Mouse (Mus musculus) layer of hippocampus, adult 8-10 months (tissue): ENCODE results near the gene Ceacam2. TPM values are rescaled to one million over a fixed set of nuclear protein-coding genes. Genes with fewer than 3 reads are reported as not detected.
"Not testable (repeated sequence)": the region's sequence is repeated elsewhere in the genome, so short reads cannot be mapped to it uniquely, and the experiment has no call there.

ENCODE experiments used
- DNase-seq, 2 experiments: peaks; one replicate each; pipeline ENCODE4 v3.0.0; 2022; ENCODE audit warnings: low spot score in 2 of 2
- total RNA-seq, 4 experiments: library from RNA; stranded (reverse); gene quantifications; 2 replicates each; pipeline ENCODE4 v1.2.4; 2022

The Ceacam2 gene
- 1 to 10 TPM in 1 of 4 experiments, under 1 TPM in 3; 0.27 to 1.1 (median 0.37) TPM for total RNA-seq

DNA sequence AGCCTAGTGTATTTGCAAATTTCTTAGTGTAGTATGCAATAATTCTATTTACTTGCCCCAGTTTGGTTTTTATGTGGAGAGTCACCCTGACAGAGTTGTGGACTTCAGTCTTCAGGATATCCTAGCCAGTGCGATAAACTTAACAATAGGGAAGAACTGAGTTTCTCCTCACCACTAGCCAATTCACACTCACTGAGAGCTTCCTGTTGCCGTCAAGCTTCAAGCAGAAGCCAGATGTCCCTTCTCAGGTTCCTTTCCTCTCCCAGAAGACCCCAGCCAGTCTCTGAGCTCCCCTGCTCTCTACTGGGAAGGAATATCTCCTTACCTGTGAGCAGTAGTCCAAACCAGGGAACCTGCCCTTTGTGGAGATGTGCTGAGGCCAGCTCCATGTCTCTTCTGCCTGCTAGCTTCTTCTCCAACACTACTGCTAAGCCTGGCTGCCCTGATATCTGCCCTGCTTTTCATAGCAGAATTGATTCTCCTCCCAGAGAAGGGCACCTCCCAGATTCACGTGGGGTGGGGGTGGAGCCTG is at the start of gene Ceacam2:
Gene Ceacam2 (minus strand): TSS at position 482 of the 532 bp plus-strand sequence.
- not testable (repeated sequence) for DNase-seq

DNA sequence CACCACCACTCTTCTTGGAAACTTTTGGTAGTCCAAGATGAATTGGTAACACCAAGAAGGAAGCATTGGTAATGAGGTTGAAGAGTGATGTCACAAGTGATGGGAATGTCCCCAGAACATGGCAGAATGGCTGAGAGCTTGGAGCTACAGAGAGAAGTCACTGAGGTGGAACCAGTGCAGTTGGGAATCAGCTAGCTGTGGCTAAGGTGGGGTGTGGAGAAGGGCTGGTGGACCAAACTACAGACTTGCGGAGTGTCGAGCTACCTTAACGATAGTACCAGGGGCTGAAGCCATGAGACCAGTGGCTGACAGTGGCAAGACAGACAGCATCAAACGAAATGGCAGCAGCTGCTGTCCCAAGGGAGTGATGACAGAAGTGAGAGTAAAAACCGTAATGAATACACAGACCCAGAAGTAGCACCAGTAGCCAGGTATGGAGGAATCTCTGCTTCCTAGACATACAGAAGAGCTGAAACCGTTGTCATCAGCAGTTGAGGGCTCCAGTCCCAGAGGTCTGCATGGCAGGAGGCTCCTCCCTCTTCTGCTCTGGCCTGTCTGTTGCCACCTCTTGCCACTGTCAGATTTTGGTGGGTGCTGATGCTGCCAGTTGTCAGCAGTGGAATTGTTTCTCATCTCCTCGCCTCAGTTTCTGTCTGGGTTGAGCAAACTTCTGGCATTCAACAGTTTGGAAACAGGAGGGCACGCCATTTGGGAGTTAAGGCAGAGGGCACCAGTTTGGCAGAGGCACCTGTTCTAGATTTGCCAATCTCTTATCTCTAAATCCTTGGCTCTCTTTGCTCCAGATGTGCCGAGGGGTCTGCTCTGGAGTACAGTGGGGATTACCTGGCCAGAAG is 45.9 kb upstream of the Ceacam2 start:
- DNase-seq: no peak

DNA sequence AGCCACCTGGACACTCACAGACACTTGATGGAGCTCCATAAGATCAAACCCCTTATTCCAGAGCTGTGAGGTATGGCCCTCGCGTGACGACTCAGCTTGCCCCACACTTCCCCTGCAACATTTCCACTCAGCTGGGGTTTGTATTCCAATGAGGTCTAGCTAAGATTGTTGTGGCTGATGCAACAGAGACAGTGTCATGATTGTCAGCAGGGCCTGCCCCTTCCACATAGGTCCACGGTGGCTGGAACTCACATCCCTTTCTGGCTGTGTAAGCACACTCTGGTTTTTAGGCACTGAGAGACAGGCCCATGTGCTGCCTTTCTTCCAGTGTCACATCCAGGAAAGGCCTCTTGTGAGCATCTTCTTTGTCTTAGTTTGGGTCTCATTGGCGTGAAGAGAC is 45.0 kb upstream of the Ceacam2 start:
- no peak for DNase-seq

DNA sequence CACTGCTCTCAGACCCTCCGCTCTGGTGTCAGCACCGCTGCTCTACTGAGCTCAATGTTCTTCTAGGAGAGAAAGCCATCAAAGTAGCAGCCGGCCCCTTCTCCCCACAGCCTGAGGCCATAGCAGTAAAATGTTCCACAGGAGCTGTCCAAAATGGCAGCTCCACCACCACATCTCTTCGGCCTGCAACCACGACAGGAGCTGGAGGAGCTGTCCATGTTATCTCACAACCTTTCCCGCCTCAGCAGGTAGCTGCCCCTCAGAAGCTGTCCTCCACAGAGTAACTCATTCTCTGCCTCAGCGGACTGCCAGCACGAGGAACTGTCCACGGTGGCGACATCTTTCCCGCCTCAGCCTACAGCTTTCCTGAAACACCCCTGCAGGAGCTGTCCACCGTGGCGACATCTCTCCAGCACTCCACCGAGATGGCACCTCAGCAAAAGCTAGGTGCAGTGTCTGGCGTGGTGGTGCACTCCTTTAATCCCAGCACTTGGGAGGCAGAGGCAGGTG is 42.7 kb upstream of the Ceacam2 start:
- DNase-seq: no peak

DNA sequence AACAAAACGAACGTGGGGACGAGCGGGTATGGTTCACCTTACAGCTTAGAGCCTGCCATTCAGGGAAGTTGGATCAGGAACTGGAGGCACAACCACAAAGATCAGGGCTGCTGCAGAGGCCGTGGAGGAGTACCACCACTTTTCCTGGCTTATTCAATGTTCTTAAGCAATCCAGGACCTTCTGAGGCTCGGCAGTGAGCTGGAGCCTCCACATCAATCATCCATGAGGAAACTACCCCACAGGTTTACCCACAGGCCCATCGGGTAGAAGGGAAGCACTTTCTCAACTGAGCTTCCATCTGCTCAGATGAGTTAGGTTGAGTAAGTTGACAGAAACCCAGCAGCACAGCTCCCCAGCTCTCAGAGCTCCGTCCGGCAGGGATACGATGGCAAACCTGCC is 39.8 kb upstream of the Ceacam2 start:
- DNase-seq: no peak

DNA sequence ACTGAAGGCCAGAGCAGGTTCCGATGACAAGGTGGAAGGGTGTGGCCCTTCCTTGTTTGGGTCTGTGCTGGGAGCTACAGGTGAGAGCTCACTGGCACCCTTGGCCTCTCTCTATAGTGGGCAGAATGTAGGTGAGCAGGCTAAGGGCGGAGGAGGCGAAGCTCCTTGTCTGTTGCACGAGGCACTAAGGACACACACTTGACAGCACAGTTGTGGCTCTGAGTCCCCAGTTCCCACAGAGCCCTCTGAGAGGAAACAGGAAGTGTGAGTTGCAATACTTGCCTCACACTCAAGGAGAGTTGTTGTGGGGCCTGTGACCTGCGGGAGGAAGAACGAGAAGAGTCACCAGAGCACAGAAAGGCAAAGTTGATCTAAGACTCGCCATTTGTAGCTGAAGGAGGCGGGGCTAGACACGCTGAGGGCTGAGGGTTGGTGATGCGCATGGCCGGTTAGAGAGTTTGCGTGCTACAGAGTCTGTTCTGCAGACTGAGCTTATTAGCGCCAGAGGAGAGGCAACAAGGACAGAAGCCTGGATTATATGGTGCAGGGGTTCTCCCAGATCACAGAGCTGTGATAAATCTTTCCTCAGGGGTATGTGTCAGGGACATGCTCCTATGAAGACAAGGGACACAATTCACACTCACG is 37.3 kb upstream of the Ceacam2 start:
- not testable (repeated sequence) for DNase-seq

DNA sequence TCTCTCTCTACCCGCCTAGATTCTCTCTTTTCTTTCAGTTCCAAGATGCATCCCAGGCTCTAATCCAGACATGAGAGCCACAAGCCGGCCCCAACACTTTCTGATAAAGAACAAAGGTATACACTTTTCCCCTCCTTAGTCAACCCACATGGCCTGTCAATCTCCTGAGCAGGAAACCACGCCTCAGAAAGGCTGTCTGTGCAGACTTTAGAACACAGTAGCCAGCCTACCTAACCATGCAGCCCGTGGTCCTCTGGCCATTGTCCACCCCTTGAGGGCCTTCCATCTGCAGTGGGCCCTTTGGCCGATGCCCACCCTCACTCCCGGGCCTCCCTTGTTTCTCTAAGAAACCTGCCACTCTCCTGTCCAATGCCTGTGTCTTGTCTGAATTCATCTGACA is 36.7 kb upstream of the Ceacam2 start:
- not testable (repeated sequence) for DNase-seq

DNA sequence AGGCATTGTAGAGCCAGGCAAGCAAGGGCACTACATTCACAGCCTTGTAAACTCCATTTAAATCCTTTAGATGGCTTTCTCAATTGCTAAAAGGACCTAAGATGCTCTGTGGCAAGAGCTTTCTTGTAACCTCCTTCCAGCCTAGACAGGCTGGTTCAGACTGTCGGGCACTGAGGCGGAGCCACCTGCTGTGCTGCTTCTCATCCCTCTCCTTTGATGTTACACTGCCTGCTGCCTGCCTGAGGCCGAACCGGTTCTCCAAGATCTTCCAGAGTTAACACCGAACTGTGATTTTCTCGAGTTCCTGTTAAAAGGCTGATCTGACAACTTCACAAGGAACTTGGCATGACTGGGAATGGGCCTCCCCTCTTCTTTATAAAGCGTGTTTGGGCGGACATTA is 36.2 kb upstream of the Ceacam2 start:
- DNase-seq: no peak

DNA sequence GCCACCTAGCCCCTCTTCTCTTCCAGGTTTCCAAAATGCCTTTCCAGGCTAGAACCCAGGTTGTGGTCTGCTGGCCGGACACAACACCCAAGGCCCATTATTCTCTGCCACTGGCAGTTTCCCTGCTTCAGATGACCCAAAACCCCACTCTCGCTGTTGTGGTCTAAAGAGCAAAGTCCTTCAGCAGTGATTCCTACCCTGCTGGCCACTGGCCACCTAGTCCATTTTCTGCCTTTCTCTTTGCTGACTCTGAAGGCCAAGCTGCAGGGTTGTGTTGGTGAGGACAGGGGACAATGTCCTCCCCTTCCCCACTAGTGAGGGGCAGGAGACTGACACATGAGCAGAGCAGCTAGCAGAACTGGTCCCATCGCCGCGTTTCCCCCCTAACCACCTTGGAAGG is 35.4 kb upstream of the Ceacam2 start:
- DNase-seq: no peak

DNA sequence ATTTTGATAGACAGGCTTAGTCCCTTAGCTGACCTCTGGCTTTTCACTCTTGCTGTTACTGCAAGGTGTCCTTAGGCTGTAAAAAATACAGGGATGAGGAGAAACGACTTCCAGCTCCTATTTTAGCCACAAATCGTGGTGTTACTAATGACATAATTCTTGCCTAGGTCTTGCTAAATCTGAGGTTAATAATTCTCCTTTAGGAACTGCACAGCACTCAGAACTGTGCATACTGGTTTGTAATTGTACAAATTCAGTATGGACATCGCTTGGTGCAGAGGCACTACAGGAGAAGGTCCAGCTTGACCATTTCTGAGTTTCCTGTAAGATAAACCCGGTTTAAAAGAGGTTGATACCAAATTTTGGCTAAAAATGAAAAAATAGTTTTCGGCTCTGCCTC is 34.1 kb upstream of the Ceacam2 start:
- DNase-seq: not testable (repeated sequence)

DNA sequence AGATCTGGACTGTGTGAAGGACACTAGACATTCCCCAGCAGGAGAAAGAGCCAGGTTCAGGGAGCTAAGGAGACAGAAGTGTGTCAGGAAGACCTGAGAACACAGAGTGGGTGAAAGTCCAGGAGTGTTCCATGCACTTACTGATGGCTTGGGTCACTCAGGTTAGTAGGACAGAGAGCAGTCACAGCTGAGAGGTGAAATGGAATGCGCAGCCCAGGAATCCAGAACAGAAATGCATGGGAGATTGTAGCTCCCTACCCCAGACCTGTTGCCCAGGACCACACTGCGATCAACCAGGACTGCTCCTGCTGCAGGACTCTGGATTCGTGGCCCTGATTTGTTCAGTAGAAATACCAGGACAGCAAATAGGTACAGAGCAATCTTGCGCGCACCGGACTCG is 29.1 kb upstream of the Ceacam2 start:
- DNase-seq: no peak

DNA sequence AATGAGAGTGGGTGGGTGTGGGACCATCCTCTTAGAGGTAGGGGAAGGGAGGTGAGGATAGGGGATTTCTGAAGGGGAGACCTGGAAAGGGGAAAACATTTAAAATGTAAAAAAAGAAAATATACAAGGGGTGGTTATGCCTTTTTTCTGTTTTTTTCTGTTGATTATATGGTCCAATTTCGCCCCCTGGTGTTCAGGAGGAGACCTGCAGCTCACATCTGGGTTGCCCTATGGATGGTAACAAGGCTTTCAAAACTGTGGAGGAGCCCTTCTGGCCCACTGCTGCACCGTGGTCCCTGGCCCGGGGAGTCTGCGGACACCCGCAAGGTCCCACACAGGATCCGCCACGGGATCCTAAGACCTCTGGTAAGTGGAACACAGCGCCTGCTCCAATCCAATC is 1.8 kb upstream of the Ceacam2 start:
- peak in 1 of 2 experiments; percentile 23 for DNase-seq

DNA sequence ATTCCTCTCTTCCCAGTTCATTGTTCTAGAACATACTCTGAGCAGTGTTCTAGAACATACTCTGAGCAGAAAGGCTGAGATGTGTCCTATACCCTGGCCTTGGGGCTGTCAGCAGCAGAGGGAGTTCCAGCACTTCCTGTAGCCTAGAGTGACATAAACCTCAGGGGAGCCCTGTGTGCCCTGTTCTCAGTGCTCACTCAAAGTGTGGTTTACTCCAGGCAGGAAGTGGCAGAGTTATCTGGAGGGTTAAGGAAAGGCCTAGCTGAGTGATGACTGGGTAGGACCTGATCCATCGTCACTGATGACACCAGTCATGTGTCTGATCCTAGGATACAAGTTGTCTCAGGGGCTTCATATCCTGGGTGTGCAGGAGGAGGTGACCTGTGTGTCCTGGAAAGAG is 297 bp upstream of the Ceacam2 start:
- DNase-seq: not testable (repeated sequence)

DNA sequence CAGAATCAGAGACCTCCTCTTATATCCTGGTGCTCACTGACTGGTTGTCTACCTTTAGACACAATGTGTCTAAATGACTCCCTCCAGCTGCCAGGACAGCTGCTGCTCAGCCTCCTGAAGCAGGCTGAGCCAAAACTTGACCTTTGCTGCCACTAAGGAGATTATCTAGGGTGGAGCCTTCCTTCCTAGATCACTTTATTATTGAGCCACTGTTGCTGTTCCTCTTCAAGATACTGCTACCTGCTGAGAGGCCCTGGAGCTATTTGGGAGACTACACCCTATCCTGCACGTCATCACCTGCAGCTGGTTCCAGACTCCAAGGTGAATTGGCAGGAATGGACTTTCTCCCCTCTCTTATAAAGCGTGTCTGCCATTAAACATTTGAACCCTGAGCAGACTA is 8.8 kb downstream of the Ceacam2 start:
- DNase-seq: no peak

DNA sequence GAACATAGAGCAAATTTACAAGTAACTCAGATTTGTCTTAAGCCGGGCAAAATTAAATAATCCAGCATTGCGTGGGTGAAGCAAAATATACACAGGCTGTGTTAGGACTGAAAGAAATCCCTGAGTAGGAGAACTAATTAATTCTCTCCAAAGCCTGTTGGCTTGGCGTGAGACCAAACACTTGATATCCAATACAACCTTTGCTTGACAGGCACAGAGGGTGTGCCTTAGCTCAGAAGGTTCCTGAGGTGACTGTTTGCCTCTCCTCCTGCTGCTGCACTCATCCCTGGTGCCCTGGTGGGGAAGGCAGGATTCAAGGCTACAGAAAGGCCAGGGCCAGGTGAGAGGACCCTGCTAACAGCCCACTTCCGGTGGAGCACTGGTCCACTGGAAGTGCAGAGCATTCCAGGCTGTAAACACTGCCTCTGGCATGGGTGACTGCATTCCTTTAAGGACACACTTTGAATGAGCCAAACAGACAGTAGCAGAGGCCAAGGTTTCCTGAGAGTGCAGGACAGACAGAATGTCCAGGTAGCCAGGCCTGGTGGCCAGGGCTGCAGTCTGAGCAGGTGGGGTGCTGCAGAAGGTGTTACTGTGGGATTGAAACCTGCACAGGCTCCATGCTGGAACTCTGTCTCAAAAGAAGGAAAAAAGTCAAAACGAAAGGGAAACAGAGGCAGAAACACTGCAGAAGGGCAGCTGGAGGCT is 23.4 kb downstream of the Ceacam2 start:
- not testable (repeated sequence) for DNase-seq

DNA sequence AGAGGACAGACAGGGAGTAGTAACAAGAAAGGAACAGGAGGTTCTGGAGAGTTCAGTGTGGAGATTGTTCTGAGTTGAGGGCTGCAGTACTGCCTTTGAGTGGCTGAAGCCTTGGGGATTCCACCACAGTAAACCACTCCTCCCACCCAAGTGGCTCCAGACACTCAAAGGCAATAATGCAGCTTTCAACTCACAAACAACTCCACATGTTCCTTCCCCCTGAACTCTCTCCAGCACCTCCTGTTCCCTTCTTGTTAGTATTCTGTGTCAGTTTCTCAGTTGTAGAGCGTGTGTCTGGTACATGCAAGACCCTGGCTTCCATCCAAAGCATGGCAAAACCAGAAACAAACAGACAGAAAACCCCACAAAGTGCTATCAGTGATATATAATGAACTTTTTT is 24.0 kb downstream of the Ceacam2 start:
- DNase-seq: peak in 1 of 2 experiments; percentile 13

DNA sequence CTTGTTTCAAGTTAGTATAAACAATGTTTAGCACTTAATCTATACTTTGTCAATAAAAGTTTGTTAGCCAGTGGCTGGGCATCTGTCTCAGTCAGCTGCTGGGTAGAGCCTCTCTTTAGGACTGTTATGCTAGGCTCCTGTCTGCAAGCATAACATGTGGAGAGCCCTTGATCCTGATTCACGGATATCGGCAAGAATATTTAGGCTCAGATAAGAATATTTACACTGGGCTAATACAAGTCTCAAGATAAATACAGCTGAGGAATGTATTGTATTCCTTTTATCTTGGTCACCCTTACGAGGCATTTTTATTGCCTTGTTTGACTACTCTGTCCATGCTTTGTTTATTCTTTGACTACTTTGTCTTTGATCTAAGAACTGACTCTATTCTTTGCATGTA is 29.7 kb downstream of the Ceacam2 start:
- no peak for DNase-seq

DNA sequence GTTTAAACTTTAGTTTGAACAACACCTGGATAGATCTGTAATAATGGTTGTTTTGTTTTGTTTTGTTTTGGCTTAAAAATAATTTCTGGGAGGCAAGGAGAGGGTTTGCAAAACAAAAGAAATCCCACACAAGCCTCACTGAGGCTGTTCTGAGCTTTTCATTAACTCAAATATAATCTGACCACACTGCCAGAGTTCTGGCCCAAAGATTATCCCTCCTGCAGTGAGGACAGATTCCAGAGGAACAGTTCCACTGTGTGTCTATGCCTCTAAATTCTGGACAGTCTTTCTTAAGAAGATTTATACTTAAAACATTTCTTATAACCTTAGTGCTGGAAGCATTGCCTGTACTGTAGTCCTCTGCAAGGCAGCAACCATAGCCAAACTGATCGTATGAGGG is 45.0 kb downstream of the Ceacam2 start:
- DNase-seq: no peak

DNA sequence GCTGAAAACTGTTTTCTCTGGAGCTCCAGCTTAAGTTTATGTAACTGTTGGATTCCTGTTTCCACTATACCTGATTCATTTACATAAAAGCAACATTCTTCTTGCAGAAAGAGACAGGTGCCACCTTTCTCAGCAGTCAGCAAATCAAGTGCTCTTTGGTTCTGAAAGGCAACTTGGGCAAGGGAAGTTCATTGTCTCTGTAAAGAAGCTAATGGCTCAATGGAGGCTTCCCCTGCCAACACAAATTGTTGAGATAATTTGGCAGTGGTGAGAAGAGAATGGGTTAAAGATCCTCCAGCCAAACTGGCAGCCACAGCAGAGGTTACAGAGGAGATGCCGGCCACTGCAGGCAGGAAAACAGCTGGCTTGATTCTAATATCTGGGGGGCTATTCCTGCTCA is 49.0 kb downstream of the Ceacam2 start:
- DNase-seq: not testable (repeated sequence)

DNA sequence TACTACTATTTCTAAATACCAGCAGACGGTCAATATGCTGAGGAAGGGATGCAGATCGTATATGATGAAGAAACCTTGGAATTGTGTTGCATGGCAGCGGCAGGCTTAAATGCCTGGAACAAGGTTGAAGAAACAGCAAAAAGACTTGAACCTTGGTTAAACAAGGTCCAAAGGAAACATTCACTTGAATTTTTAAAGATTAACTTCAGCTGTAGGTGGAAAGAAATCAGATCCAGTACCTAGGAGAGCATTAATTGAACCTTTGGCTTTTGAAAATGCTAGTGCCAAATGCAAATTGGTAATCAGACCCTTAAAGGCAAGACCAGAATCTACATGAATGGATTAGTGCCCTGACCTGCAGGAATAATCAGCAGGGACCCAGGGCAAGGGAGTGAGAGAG is 50.3 kb downstream of the Ceacam2 start:
- DNase-seq: not testable (repeated sequence)

DNA sequence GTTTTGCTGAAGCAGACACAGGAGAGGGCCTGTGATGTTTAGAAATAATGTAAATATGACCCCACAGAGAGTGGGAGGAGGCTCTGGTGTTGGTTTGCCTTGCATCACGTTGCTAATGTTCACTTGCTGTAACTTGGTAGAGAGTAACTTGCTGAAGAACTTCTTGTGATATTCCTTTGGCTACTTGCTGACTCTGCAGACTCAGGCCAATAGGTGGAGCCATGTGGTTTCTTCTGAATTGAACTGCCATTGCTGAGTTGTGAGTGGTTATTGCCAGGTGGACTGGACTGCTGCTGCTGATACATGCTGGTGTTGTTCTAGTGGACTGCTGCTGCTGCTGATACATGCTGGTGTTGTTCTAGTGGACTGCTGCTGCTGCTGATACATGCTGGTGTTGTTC is 53.5 kb downstream of the Ceacam2 start:
- peak in 1 of 2 experiments; percentile 28 for DNase-seq

DNA sequence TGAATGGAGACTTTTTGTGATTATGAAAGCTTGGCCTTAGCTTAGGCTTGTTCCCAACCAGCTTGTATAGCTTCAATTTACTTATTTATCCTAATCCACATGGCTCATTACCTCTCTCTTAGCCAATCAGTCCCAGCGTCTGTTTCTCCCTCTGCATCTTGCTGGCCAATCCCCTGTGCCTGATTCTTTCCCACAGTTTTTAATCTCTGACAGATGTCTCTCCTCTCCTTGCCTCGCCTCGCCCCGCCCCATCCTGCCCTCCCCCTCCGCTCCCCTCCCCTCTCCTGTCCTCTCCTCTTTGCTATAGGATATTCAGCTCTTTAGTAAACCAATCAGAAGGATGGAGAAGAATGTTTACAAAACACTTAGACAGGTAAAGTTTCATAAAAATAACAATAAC is 54.6 kb downstream of the Ceacam2 start:
- DNase-seq: no peak
